Mouse (Mus musculus): ENCODE results near the gene Gm16253. TPM values are rescaled to one million over a fixed set of nuclear protein-coding genes. Genes with fewer than 3 reads are reported as not detected.

The Gm16253 gene
- polyA plus RNA-seq, 1 experiment = not detected

GRCm38 (mm10) chr3:96560881-96561668 lies 15.7 kb upstream of the Gm16253 start:
- Histone ChIP-seq H3K36me3 (ENCODE audit: control insufficient read depth, insufficient read depth, low read length) (peaks cover 32% of the 10 kb centered on the region), H3K4me3 (ENCODE audit: low read depth, low read length) (peak overlapping the region; percentile 81), H3K27me3 (ENCODE audit: control insufficient read depth, insufficient read depth, low read length) (no peaks in the 10 kb centered on the region), H3K27ac (ENCODE audit: insufficient read depth, low read depth, low read length) (peak overlapping the region; percentile 75), H3K4me1 (ENCODE audit: control insufficient read depth, insufficient read depth, insufficient read length, low read length) (peaks cover 12% of the 10 kb centered on the region; the same call in 1 of the 2 replicates)
- TF ChIP-seq POLR2A (IDR thresholded peaks at IDR 0.05; ENCODE audit: low read depth, low read length) (peak; percentile 28; the same call in 1 of the 2 replicates), CTCF (IDR thresholded peaks at IDR 0.05; ENCODE audit: extremely low read depth, insufficient read length, insufficient replicate concordance, low read depth, low read length) (peak; percentile 24; the same call in 1 of the 2 replicates)
- 4% methylated on average over 9 of the region's 9 CpGs for WGBS

DNA sequence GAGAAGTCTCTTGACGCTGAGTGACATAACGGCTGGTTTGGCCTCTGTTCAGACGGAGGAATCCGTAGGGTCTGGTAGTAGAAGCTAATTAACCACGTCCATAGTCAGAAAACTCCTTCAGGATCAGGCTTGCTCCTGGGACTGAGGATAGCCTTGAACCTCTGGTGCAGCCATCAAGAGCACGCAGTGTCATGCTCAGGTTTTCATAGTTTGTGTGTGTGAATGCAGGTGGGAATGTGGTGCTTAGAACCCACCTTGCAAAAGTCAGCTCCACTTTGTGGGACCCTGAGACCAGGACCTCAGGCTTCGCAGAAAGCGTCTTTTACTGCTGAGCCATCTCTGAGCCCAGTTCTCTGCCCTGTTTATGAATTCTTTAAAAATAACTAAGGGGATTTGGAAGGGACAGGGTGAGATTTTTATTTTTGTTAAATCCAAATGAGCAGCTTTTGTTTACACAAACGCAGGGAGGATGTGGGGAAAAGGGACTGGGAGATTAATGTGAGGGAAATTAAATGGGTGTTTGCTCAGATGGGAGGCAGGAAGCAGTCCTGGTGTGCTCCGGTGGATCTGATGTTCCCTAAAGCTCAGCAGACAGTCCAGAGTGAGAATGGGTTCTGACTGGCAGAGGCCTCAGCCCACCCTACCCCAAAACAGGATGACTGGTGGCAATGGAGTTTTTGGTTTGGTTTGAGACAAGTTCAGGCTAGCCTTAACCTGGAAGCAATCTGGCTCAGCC lies 14.7 kb upstream of the Gm16253 start:
- H3K4me3 ChIP-seq (ENCODE audit: low read depth, low read length) = peak overlapping the region; percentile 31
- peak overlapping the region; percentile 51 for H3K27ac ChIP-seq (ENCODE audit: insufficient read depth, low read depth, low read length)
- no peaks in the 10 kb centered on the region for H3K27me3 ChIP-seq (ENCODE audit: control insufficient read depth, insufficient read depth, low read length)
- WGBS = 17% methylated on average over 10 of the region's 10 CpGs
- H3K4me1 ChIP-seq (ENCODE audit: control insufficient read depth, insufficient read depth, insufficient read length, low read length) = peaks cover 19% of the 10 kb centered on the region; the same call in 1 of the 2 replicates
- peaks cover 32% of the 10 kb centered on the region for H3K36me3 ChIP-seq (ENCODE audit: control insufficient read depth, insufficient read depth, low read length)
- no peak for TF ChIP-seq CTCF (IDR thresholded peaks at IDR 0.05; ENCODE audit: extremely low read depth, insufficient read length, insufficient replicate concordance, low read depth, low read length)
- no peak for TF ChIP-seq POLR2A (IDR thresholded peaks at IDR 0.05; ENCODE audit: low read depth, low read length)

DNA sequence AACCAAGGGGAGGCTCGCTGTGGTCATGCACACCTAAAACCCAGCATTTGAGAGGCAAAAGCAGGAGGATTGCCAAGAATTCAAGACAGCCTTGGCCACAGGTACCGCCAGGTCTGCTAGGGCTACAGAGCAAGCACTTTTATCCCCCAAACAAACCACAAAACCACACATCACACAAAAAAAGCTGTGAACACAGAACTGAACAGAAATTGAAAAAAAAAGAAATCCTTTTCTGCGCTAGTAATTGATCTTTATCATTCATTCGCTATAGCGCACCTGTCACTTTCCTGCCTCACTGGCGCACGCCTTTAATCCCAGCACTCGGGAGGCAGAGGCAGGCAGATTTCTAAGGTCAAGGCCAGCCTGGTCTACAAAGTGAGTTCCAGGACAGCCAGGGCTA lies 13.5 kb upstream of the Gm16253 start:
- Histone ChIP-seq H3K4me3 (ENCODE audit: low read depth, low read length) (no peak overlapping the region), H3K27ac (ENCODE audit: insufficient read depth, low read depth, low read length) (peak overlapping the region; percentile 36), H3K4me1 (ENCODE audit: control insufficient read depth, insufficient read depth, insufficient read length, low read length) (peaks cover 23% of the 10 kb centered on the region; the same call in 1 of the 2 replicates), H3K36me3 (ENCODE audit: control insufficient read depth, insufficient read depth, low read length) (peaks cover 32% of the 10 kb centered on the region), H3K27me3 (ENCODE audit: control insufficient read depth, insufficient read depth, low read length) (no peaks in the 10 kb centered on the region)
- 47% methylated on average over 8 of the region's 8 CpGs for WGBS
- no peak for TF ChIP-seq CTCF (IDR thresholded peaks at IDR 0.05; ENCODE audit: extremely low read depth, insufficient read length, insufficient replicate concordance, low read depth, low read length)
- TF ChIP-seq POLR2A (IDR thresholded peaks at IDR 0.05; ENCODE audit: low read depth, low read length) = no peak

- 4% methylated on average over 10 of the region's 10 CpGs for WGBS
- Histone ChIP-seq H3K4me1 (ENCODE audit: control insufficient read depth, insufficient read depth, insufficient read length, low read length) (peaks cover 23% of the 10 kb centered on the region; the same call in 1 of the 2 replicates), H3K27me3 (ENCODE audit: control insufficient read depth, insufficient read depth, low read length) (no peaks in the 10 kb centered on the region), H3K36me3 (ENCODE audit: control insufficient read depth, insufficient read depth, low read length) (peaks cover 27% of the 10 kb centered on the region), H3K27ac (ENCODE audit: insufficient read depth, low read depth, low read length) (peak overlapping the region; percentile 77), H3K4me3 (ENCODE audit: low read depth, low read length) (no peak overlapping the region)
- no peak for TF ChIP-seq CTCF (IDR thresholded peaks at IDR 0.05; ENCODE audit: extremely low read depth, insufficient read length, insufficient replicate concordance, low read depth, low read length)
- no peak for TF ChIP-seq POLR2A (IDR thresholded peaks at IDR 0.05; ENCODE audit: low read depth, low read length)
Observed at GRCm38 (mm10) chr3:96563911-96564632, 12.7 kb upstream of the Gm16253 start.

GRCm38 (mm10) chr3:96564633-96565032 lies 12.2 kb upstream of the Gm16253 start:
- peaks cover 23% of the 10 kb centered on the region; the same call in 1 of the 2 replicates for H3K4me1 ChIP-seq (ENCODE audit: control insufficient read depth, insufficient read depth, insufficient read length, low read length)
- TF ChIP-seq POLR2A (IDR thresholded peaks at IDR 0.05; ENCODE audit: low read depth, low read length) (no peak), CTCF (IDR thresholded peaks at IDR 0.05; ENCODE audit: extremely low read depth, insufficient read length, insufficient replicate concordance, low read depth, low read length) (no peak)
- WGBS = 5% methylated on average over 7 of the region's 7 CpGs
- H3K36me3 ChIP-seq (ENCODE audit: control insufficient read depth, insufficient read depth, low read length) = peaks cover 22% of the 10 kb centered on the region
- peak overlapping the region; percentile 77 for H3K27ac ChIP-seq (ENCODE audit: insufficient read depth, low read depth, low read length)
- no peak overlapping the region for H3K4me3 ChIP-seq (ENCODE audit: low read depth, low read length)
- H3K27me3 ChIP-seq (ENCODE audit: control insufficient read depth, insufficient read depth, low read length) = no peaks in the 10 kb centered on the region

- Histone ChIP-seq H3K36me3 (ENCODE audit: control insufficient read depth, insufficient read depth, low read length) (peaks cover 18% of the 10 kb centered on the region), H3K27me3 (ENCODE audit: control insufficient read depth, insufficient read depth, low read length) (no peaks in the 10 kb centered on the region), H3K27ac (ENCODE audit: insufficient read depth, low read depth, low read length) (no peak overlapping the region), H3K4me1 (ENCODE audit: control insufficient read depth, insufficient read depth, insufficient read length, low read length) (peaks cover 23% of the 10 kb centered on the region; the same call in 1 of the 2 replicates), H3K4me3 (ENCODE audit: low read depth, low read length) (no peak overlapping the region)
- TF ChIP-seq POLR2A (IDR thresholded peaks at IDR 0.05; ENCODE audit: low read depth, low read length) (no peak), CTCF (IDR thresholded peaks at IDR 0.05; ENCODE audit: extremely low read depth, insufficient read length, insufficient replicate concordance, low read depth, low read length) (no peak)
- 72% methylated on average over 3 of the region's 3 CpGs for WGBS
Observed at GRCm38 (mm10) chr3:96565105-96565504, 11.7 kb upstream of the Gm16253 start.
